8 mouse cellular contexts compared by ENCODE assay signal in genomic region chr7:141167901-141168517, GRCm38 (mm10). TPM values are rescaled to one million over a fixed set of nuclear protein-coding genes. Genes with fewer than 3 reads are reported as not detected.
A peak's percentile ranks its signal among the peaks of the same experiment; 100 is the strongest.
DNase-seq lines count a peak whose midpoint lies in the region; ATAC-seq and TF ChIP-seq lines count a peak whose summit lies in the region.

No protein-coding gene starts in this region.

- TF ChIP-seq POLR2A in cerebellum, adult 2 months (IDR thresholded peaks at IDR 0.05; ENCODE audit: borderline replicate concordance, insufficient read depth, low read length) = no peak

- peaks cover 13% of the 10 kb centered on the region for H3K36me3 ChIP-seq in forebrain, embryonic 13.5 days (ENCODE audit: poor library complexity, severe bottlenecking)
- H3K36me3 ChIP-seq in hindbrain, embryonic 16.5 days (ENCODE audit: control insufficient read depth, insufficient read depth, low read length) = no peaks in the 10 kb centered on the region
- peaks cover 3% of the 10 kb centered on the region; the same call in 1 of the 2 replicates for H3K36me3 ChIP-seq in liver, embryonic 16.5 days (ENCODE audit: control insufficient read depth, insufficient read depth)
- H3K36me3 ChIP-seq in neural tube, embryonic 13.5 days = peaks cover 26% of the 10 kb centered on the region

- H3K9me3 ChIP-seq in forebrain, embryonic 13.5 days (replicated peaks) = no peaks in the 10 kb centered on the region
- H3K9me3 ChIP-seq in hindbrain, embryonic 16.5 days (ENCODE audit: control insufficient read depth, low read length) = no peaks in the 10 kb centered on the region
- H3K9me3 ChIP-seq in liver, embryonic 16.5 days (replicated peaks; ENCODE audit: control insufficient read depth, low read length) = no peaks in the 10 kb centered on the region
- H3K9me3 ChIP-seq in neural tube, embryonic 13.5 days = no peaks in the 10 kb centered on the region

- 0 out of 2 replicates have a peak overlapping the region, but pooled peaks have one; percentile 5 for H3K27ac ChIP-seq in cerebellum, adult 2 months (ENCODE audit: insufficient read depth, low read length)
- H3K27ac ChIP-seq in forebrain, embryonic 13.5 days = no peak overlapping the region
- H3K27ac ChIP-seq in hindbrain, embryonic 16.5 days (ENCODE audit: low read depth, low read length) = no peak overlapping the region
- peak overlapping the region; percentile 80 for H3K27ac ChIP-seq in liver, embryonic 16.5 days (ENCODE audit: low read length)
- H3K27ac ChIP-seq in neural tube, embryonic 13.5 days (replicated peaks) = no peak overlapping the region

- no peaks in the 10 kb centered on the region for H3K27me3 ChIP-seq in cerebellum, adult 2 months (ENCODE audit: control insufficient read depth, insufficient read depth, low read length)
- H3K27me3 ChIP-seq in forebrain, embryonic 13.5 days = no peaks in the 10 kb centered on the region
- no peaks in the 10 kb centered on the region for H3K27me3 ChIP-seq in hindbrain, embryonic 16.5 days (replicated peaks; ENCODE audit: control insufficient read depth, insufficient read depth, low read length)
- no peaks in the 10 kb centered on the region for H3K27me3 ChIP-seq in liver, embryonic 16.5 days (ENCODE audit: control insufficient read depth, insufficient read depth, low read depth, low read length)
- H3K27me3 ChIP-seq in neural tube, embryonic 13.5 days = no peaks in the 10 kb centered on the region

- peak; percentile 35 to 38 for DNase-seq in cerebellum, adult 2 months
- DNase-seq in cerebellum, postnatal 4 days (ENCODE audit: low spot score in 2 of 2) = no peak
- peak; percentile 89 for DNase-seq in adrenal gland, adult 2 months
- no peak for DNase-seq in right cerebral cortex, postnatal 36 days (ENCODE audit: low spot score in 2 of 2)

- no peak for TF ChIP-seq CTCF in cerebellum, adult 2 months (IDR thresholded peaks at IDR 0.05; ENCODE audit: borderline replicate concordance, insufficient read depth, low read depth, low read length)

- no peak for ATAC-seq in forebrain, embryonic 13.5 days
- no peak for ATAC-seq in hindbrain, embryonic 16.5 days
- ATAC-seq in liver, embryonic 16.5 days (ENCODE audit: low read depth) = peak; percentile 16
- no peak for ATAC-seq in neural tube, embryonic 13.5 days (ENCODE audit: low read depth)

- peak overlapping the region; percentile 30 for H3K4me3 ChIP-seq in cerebellum, adult 2 months (replicated peaks; ENCODE audit: insufficient read depth, low read depth, low read length)
- H3K4me3 ChIP-seq in forebrain, embryonic 13.5 days = peak overlapping the region; percentile 31
- peak overlapping the region; percentile 33 for H3K4me3 ChIP-seq in hindbrain, embryonic 16.5 days (ENCODE audit: low read length)
- peak overlapping the region; percentile 72 for H3K4me3 ChIP-seq in liver, embryonic 16.5 days (ENCODE audit: low read depth, low read length)
- peak overlapping the region; percentile 38 for H3K4me3 ChIP-seq in neural tube, embryonic 13.5 days

- WGBS in cerebellum, adult 2 months = 35% methylated on average over 7 of the region's 7 CpGs
- 25% methylated on average over 7 of the region's 7 CpGs for WGBS in forebrain, embryonic 13.5 days
- WGBS in hindbrain, embryonic 16.5 days = 23% methylated on average over 7 of the region's 7 CpGs
- WGBS in liver, embryonic 16.5 days (ENCODE audit: insufficient replicate concordance) = 10% methylated on average over 7 of the region's 7 CpGs
- 23% methylated on average over 7 of the region's 7 CpGs for WGBS in neural tube, embryonic 13.5 days

- peak overlapping the region; percentile 59 for H3K4me2 ChIP-seq in forebrain, embryonic 13.5 days
- H3K4me2 ChIP-seq in hindbrain, embryonic 16.5 days (ENCODE audit: low read length) = peak overlapping the region; percentile 54
- peak overlapping the region; percentile 84 for H3K4me2 ChIP-seq in liver, embryonic 16.5 days (ENCODE audit: low read depth, low read length)
- peak overlapping the region; percentile 53 for H3K4me2 ChIP-seq in neural tube, embryonic 13.5 days

- H3K9ac ChIP-seq in forebrain, embryonic 13.5 days = peak overlapping the region; percentile 64
- peak overlapping the region; percentile 54 for H3K9ac ChIP-seq in hindbrain, embryonic 16.5 days (ENCODE audit: low read depth, low read length)
- H3K9ac ChIP-seq in liver, embryonic 16.5 days (ENCODE audit: low read depth, low read length) = peak overlapping the region; percentile 73
- H3K9ac ChIP-seq in neural tube, embryonic 13.5 days = peak overlapping the region; percentile 68

- H3K4me1 ChIP-seq in cerebellum, adult 2 months (ENCODE audit: control insufficient read depth, insufficient read depth, low read length) = peaks cover 9% of the 10 kb centered on the region; the same call in 1 of the 2 replicates
- H3K4me1 ChIP-seq in forebrain, embryonic 13.5 days = peaks cover 28% of the 10 kb centered on the region
- peaks cover 1% of the 10 kb centered on the region for H3K4me1 ChIP-seq in hindbrain, embryonic 16.5 days (ENCODE audit: control insufficient read depth, insufficient read depth, low read depth, low read length)
- H3K4me1 ChIP-seq in liver, embryonic 16.5 days (ENCODE audit: control insufficient read depth, low read depth, low read length) = peaks cover 53% of the 10 kb centered on the region
- peaks cover 19% of the 10 kb centered on the region for H3K4me1 ChIP-seq in neural tube, embryonic 13.5 days (replicated peaks)

RNA-seq across cellular contexts. Expression of gene Rnh1, which starts 4.6 kb away (rescaled TPM):
- polyA plus RNA-seq in cerebellum, adult 2 months (2012; rRNA removed) = 66.9 and 67.4 TPM in 2 replicates
- 100 to 1,000 TPM; 301 to 302 TPM for total RNA-seq in adrenal gland, adult 2 months (2021)
- polyA plus RNA-seq in adrenal gland, adult 2 months (2012; rRNA removed) = 214 and 394 TPM in 2 replicates
- polyA plus RNA-seq in forebrain, embryonic 13.5 days (2015; fragmentation: Nextera tagmentation; extraction: Ambion mirVana) = 40.7 and 45.2 TPM in 2 replicates
- polyA plus RNA-seq in hindbrain, embryonic 16.5 days (2015; fragmentation: Nextera tagmentation; extraction: Ambion mirVana) = 53.6 and 54.1 TPM in 2 replicates
- polyA plus RNA-seq in liver, embryonic 16.5 days (2015; fragmentation: Nextera tagmentation; extraction: Ambion mirVana) = 70.1 and 71.7 TPM in 2 replicates
- 52.4 and 57.5 TPM in 2 replicates for polyA plus RNA-seq in neural tube, embryonic 13.5 days (2015; fragmentation: Nextera tagmentation; extraction: Ambion mirVana)

RNA-seq across cellular contexts. Expression of gene Hras, which starts 25.8 kb away (rescaled TPM):
- polyA plus RNA-seq in cerebellum, adult 2 months (2012; rRNA removed) = 169 and 186 TPM in 2 replicates
- total RNA-seq in adrenal gland, adult 2 months (2021) = 10 to 100 TPM; 65.5 to 99.1 TPM
- 41.8 and 47.1 TPM in 2 replicates for polyA plus RNA-seq in adrenal gland, adult 2 months (2012; rRNA removed)
- 67.2 and 73.9 TPM in 2 replicates for polyA plus RNA-seq in forebrain, embryonic 13.5 days (2015; fragmentation: Nextera tagmentation; extraction: Ambion mirVana)
- polyA plus RNA-seq in hindbrain, embryonic 16.5 days (2015; fragmentation: Nextera tagmentation; extraction: Ambion mirVana) = 93.2 and 132 TPM in 2 replicates
- polyA plus RNA-seq in liver, embryonic 16.5 days (2015; fragmentation: Nextera tagmentation; extraction: Ambion mirVana) = 35.3 and 40.1 TPM in 2 replicates
- 130 and 139 TPM in 2 replicates for polyA plus RNA-seq in neural tube, embryonic 13.5 days (2015; fragmentation: Nextera tagmentation; extraction: Ambion mirVana)

RNA-seq across cellular contexts. Expression of gene Lrrc56, which starts 25.9 kb away (rescaled TPM):
- polyA plus RNA-seq in cerebellum, adult 2 months (2012; rRNA removed) = 5.6 and 6.3 TPM in 2 replicates
- 1 to 10 TPM; 6.3 to 8.0 TPM for total RNA-seq in adrenal gland, adult 2 months (2021)
- polyA plus RNA-seq in adrenal gland, adult 2 months (2012; rRNA removed) = 8.0 and 8.7 TPM in 2 replicates
- 12.6 and 17.3 TPM in 2 replicates for polyA plus RNA-seq in forebrain, embryonic 13.5 days (2015; fragmentation: Nextera tagmentation; extraction: Ambion mirVana)
- polyA plus RNA-seq in hindbrain, embryonic 16.5 days (2015; fragmentation: Nextera tagmentation; extraction: Ambion mirVana) = 10.1 and 10.4 TPM in 2 replicates
- 8.3 and 9.5 TPM in 2 replicates for polyA plus RNA-seq in liver, embryonic 16.5 days (2015; fragmentation: Nextera tagmentation; extraction: Ambion mirVana)
- 7.6 and 9.0 TPM in 2 replicates for polyA plus RNA-seq in neural tube, embryonic 13.5 days (2015; fragmentation: Nextera tagmentation; extraction: Ambion mirVana)

RNA-seq across cellular contexts. Expression of gene Ptdss2, which starts 45.8 kb away (rescaled TPM):
- 62.4 and 64.2 TPM in 2 replicates for polyA plus RNA-seq in cerebellum, adult 2 months (2012; rRNA removed)
- total RNA-seq in adrenal gland, adult 2 months (2021) = 10 to 100 TPM; 27.7 to 37.9 TPM
- 38.2 and 41.7 TPM in 2 replicates for polyA plus RNA-seq in adrenal gland, adult 2 months (2012; rRNA removed)
- 61.1 and 69.5 TPM in 2 replicates for polyA plus RNA-seq in forebrain, embryonic 13.5 days (2015; fragmentation: Nextera tagmentation; extraction: Ambion mirVana)
- 82.8 and 95.8 TPM in 2 replicates for polyA plus RNA-seq in hindbrain, embryonic 16.5 days (2015; fragmentation: Nextera tagmentation; extraction: Ambion mirVana)
- polyA plus RNA-seq in liver, embryonic 16.5 days (2015; fragmentation: Nextera tagmentation; extraction: Ambion mirVana) = 136 and 138 TPM in 2 replicates
- 63.5 and 77.7 TPM in 2 replicates for polyA plus RNA-seq in neural tube, embryonic 13.5 days (2015; fragmentation: Nextera tagmentation; extraction: Ambion mirVana)

RNA-seq across cellular contexts. Expression of gene Lmntd2, which starts 45.9 kb away (rescaled TPM):
- polyA plus RNA-seq in cerebellum, adult 2 months (2012; rRNA removed) = 0.19 and 0.26 TPM in 2 replicates
- under 1 TPM; 0.17 TPM for total RNA-seq in adrenal gland, adult 2 months (2021)
- polyA plus RNA-seq in adrenal gland, adult 2 months (2012; rRNA removed) = 0.81 and 1.2 TPM in 2 replicates
- polyA plus RNA-seq in forebrain, embryonic 13.5 days (2015; fragmentation: Nextera tagmentation; extraction: Ambion mirVana) = 2.1 and 2.3 TPM in 2 replicates
- 0.35 and 0.89 TPM in 2 replicates for polyA plus RNA-seq in hindbrain, embryonic 16.5 days (2015; fragmentation: Nextera tagmentation; extraction: Ambion mirVana)
- 0.80 and 0.84 TPM in 2 replicates for polyA plus RNA-seq in liver, embryonic 16.5 days (2015; fragmentation: Nextera tagmentation; extraction: Ambion mirVana)
- 1.3 and 1.5 TPM in 2 replicates for polyA plus RNA-seq in neural tube, embryonic 13.5 days (2015; fragmentation: Nextera tagmentation; extraction: Ambion mirVana)

Comparison
In these comparisons a context has a peak if more than half of its experiments do, and no peak if none do; other contexts are left out.
1. DNase-seq: peak in cerebellum, adult 2 months (2 of 2) and adrenal gland, adult 2 months (single experiment); none in cerebellum, postnatal 4 days (0 of 2) and right cerebral cortex, postnatal 36 days (0 of 2).
2. H3K27ac ChIP-seq: peak in cerebellum, adult 2 months (single experiment) and liver, embryonic 16.5 days (single experiment); none in forebrain, embryonic 13.5 days (single experiment), hindbrain, embryonic 16.5 days (single experiment) and neural tube, embryonic 13.5 days (single experiment).
3. Peak in every context shown above with its lines, with median percentiles within 50 percentile points of each other: H3K4me3 ChIP-seq, H3K4me2 ChIP-seq and H3K9ac ChIP-seq.